ENCODE assay signal across 9 mouse cellular contexts in the genomic region with DNA sequence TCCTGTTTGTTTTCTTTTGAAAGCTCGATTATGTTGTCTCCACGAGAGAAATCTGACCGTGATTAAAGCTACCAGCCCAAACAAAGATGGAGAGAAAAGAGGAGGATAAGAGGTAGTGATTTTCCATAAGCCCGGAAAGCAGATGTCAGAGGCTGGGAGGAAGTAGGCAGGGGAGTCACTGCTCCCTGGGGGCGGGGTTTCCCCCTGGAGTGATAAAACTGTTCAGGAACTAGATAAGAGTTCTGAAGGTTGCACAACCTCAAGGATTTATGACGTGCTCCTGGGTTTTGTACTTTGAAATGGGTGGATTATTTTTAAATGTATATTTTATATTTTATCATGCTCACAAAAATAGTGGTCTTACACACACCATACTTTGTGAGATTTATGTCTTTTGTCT. TPM values are rescaled to one million over a fixed set of nuclear protein-coding genes. Genes with fewer than 3 reads are reported as not detected.
DNase-seq lines count a peak whose midpoint lies in the region.
"Had no signal": no experiment of that assay in that cellular context is flagged by ENCODE, and none has a peak within 500 bp of the region (broad histone marks: within the 10 kb centered on the region; RNA-seq: fewer than 3 reads in every experiment).

No protein-coding gene starts in this region.

- WGBS in large intestine, adult 2 months, result 12% methylated on average over 6 of the region's 6 CpGs

- intact Hi-C loops in gastrocnemius, postnatal 36 days (cut with DNase I), result loop anchor here (10.0 kb wide), 1 partner anchor 148 kb away; no protein-coding TSS in a partner anchor
- intact Hi-C loops in left cerebral cortex, postnatal 4 days (cut with DNase I), result no loop called here

- peak; percentile 31 for DNase-seq in urinary bladder, postnatal 25 days (ENCODE audit: low spot score)
- DNase-seq in urinary bladder, adult 2 months (ENCODE audit: low spot score), result no peak
- DNase-seq in heart, postnatal 4 days, result peak; percentile 67
- DNase-seq in large intestine, adult 2 months (ENCODE audit: low read depth, low spot score), result peak; percentile 80
- peak; percentile 70 for DNase-seq in yolk sac, embryonic 10.5 days (ENCODE audit: low spot score)
- no peak for DNase-seq in thymus, postnatal 14 days
- DNase-seq in gastrocnemius, postnatal 36 days, result no peak
- no peak for DNase-seq in left cerebral cortex, postnatal 4 days
- DNase-seq: thymus, postnatal 4 days had no signal

RNA-seq across cellular contexts. Expression of gene Mical2, which starts 8.4 kb away (rescaled TPM):
- 22.9 and 26.8 TPM in 2 replicates for polyA plus RNA-seq in urinary bladder, adult 2 months (2012; rRNA removed)
- total RNA-seq in heart, postnatal 4 days (2021), result 100 to 1,000 TPM; 281 to 298 TPM
- 18.2 and 30.2 TPM in 2 replicates for polyA plus RNA-seq in large intestine, adult 2 months (2012; rRNA removed)
- 100 to 1,000 TPM; 194 to 214 TPM for total RNA-seq in gastrocnemius, postnatal 36 days (2021)
- 100 to 1,000 TPM; 109 to 114 TPM for total RNA-seq in left cerebral cortex, postnatal 4 days (2021)

RNA-seq across cellular contexts. Expression of gene Dkk3, which starts 58.4 kb away (rescaled TPM):
- 68.6 and 94.4 TPM in 2 replicates for polyA plus RNA-seq in urinary bladder, adult 2 months (2012; rRNA removed)
- 10 to 100 TPM; 82.6 to 87.6 TPM for total RNA-seq in heart, postnatal 4 days (2021)
- polyA plus RNA-seq in large intestine, adult 2 months (2012; rRNA removed), result 9.6 and 12.1 TPM in 2 replicates
- 1 to 10 TPM; 1.6 to 2.5 TPM for total RNA-seq in gastrocnemius, postnatal 36 days (2021)
- total RNA-seq in left cerebral cortex, postnatal 4 days (2021), result 10 to 100 TPM; 58.4 to 59.0 TPM

Comparison
In these comparisons a context has a peak if more than half of its experiments do, and no peak if none do; other contexts are left out.
1. DNase-seq: peak in urinary bladder, postnatal 25 days (single experiment), heart, postnatal 4 days (single experiment), large intestine, adult 2 months (single experiment) and yolk sac, embryonic 10.5 days (single experiment); none in urinary bladder, adult 2 months (single experiment), thymus, postnatal 14 days (single experiment), gastrocnemius, postnatal 36 days (0 of 2) and left cerebral cortex, postnatal 4 days (single experiment).
2. RNA of gene Dkk3, which starts 58.4 kb away (total RNA-seq): 82.6 to 87.6 TPM in heart, postnatal 4 days and 58.4 to 59.0 TPM in left cerebral cortex, postnatal 4 days; 1.6 to 2.5 TPM in gastrocnemius, postnatal 36 days; every median in the first group is over 10 times any median in the second.